Mouse (Mus musculus) v-Abl transformed pro-B cells (cell line): ENCODE measurements around the gene Pet2.

ENCODE experiments used
- in situ Hi-C, 2 experiments: fragments of 400-800 bp; cut with MboI; formaldehyde crosslinking; loops; one replicate each; pipeline ENCODE4 v1.15.1; 2025; ENCODE audit not compliant: unreplicated experiment in 2 of 2

Pet2 gene

GRCm38 (mm10) chrX:89409589-89409988 is at the start of gene Pet2:
Gene Pet2, minus strand, starts transcription at chrX:89409689.
- in situ Hi-C loops = no loop called here
